Mouse (Mus musculus) neural tube, embryonic 13.5 days (tissue): ENCODE measurements around the gene Gas7. TPM values are rescaled to one million over a fixed set of nuclear protein-coding genes. Genes with fewer than 3 reads are reported as not detected.

ENCODE experiments used
- ATAC-seq: fragments of 200-750 bp; cut with Nextera tagmentation; 2 replicates; pipeline ENCODE4 v1.8.0; 2017; ENCODE audit warnings: low read depth, mild to moderate bottlenecking, moderate TSS enrichment, moderate library complexity
- H3K27ac ChIP-seq: fragments of 300-500 bp; sonication (generic); replicated peaks from 2 replicates; pipeline ENCODE4 v1.5.1; 2015; ENCODE audit warnings: moderate library complexity, mild to moderate bottlenecking, inconsistent platforms
- H3K27me3 ChIP-seq: fragments of 300-500 bp; sonication (generic); 2 replicates; pipeline ENCODE4 v1.6.1; 2015; ENCODE audit warnings: mild to moderate bottlenecking, inconsistent platforms
- H3K36me3 ChIP-seq: fragments of 300-500 bp; sonication (generic); 2 replicates; pipeline ENCODE4 v1.6.1; 2015; ENCODE audit warnings: mild to moderate bottlenecking, inconsistent platforms
- H3K4me1 ChIP-seq: fragments of 300-500 bp; sonication (generic); replicated peaks from 2 replicates; pipeline ENCODE4 v1.6.1; 2015; ENCODE audit warnings: inconsistent platforms
- H3K4me2 ChIP-seq: fragments of 300-500 bp; sonication (generic); 2 replicates; pipeline ENCODE4 v1.6.1; 2015; ENCODE audit warnings: inconsistent platforms, mild to moderate bottlenecking, moderate library complexity
- H3K4me3 ChIP-seq: fragments of 300-500 bp; sonication (generic); 2 replicates; pipeline ENCODE4 v1.5.1; 2015; ENCODE audit warnings: mild to moderate bottlenecking, inconsistent platforms
- H3K9ac ChIP-seq: fragments of 300-500 bp; sonication (generic); 2 replicates; pipeline ENCODE4 v1.6.1; 2015; ENCODE audit warnings: moderate library complexity, mild to moderate bottlenecking, inconsistent platforms
- H3K9me3 ChIP-seq: fragments of 300-500 bp; sonication (generic); 2 replicates; pipeline ENCODE4 v1.6.1; 2016; ENCODE audit warnings: inconsistent platforms
- WGBS: fragments of 180-500 bp; shearing (Covaris S2); methylation state at CpG from one replicate; pipeline ENCODE4 v1.1.7; 2015; 5-methylcytosine and 5-hydroxymethylcytosine counted together
- polyA plus RNA-seq: library from polyadenylated mRNA; unstranded; fragments of >200 nt; fragmentation: Nextera tagmentation; extraction: Ambion mirVana; gene quantifications from 2 replicates; pipeline ENCODE4 v1.2.1, GENCODE M21; 2015

Gas7 gene
- polyA plus RNA-seq, 1 experiment from 2014 or later = 12.8 TPM

GRCm38 (mm10) chr11:67500115-67500514 lies 44.9 kb downstream of the Gas7 start:
- H3K36me3 ChIP-seq = no peaks in the 10 kb centered on the region
- ATAC-seq = no peak
- H3K9ac ChIP-seq = no peak overlapping the region
- no peaks in the 10 kb centered on the region for H3K27me3 ChIP-seq
- H3K4me1 ChIP-seq = no peaks in the 10 kb centered on the region
- H3K27ac ChIP-seq = no peak overlapping the region
- H3K9me3 ChIP-seq = no peaks in the 10 kb centered on the region
- no peak overlapping the region for H3K4me2 ChIP-seq
- WGBS = 93% methylated on average over 2 of the region's 2 CpGs
- no peak overlapping the region for H3K4me3 ChIP-seq

- H3K36me3 ChIP-seq = no peaks in the 10 kb centered on the region
- no peak for ATAC-seq
- H3K4me3 ChIP-seq = no peak overlapping the region
- H3K9me3 ChIP-seq = no peaks in the 10 kb centered on the region
- H3K4me1 ChIP-seq = no peaks in the 10 kb centered on the region
- no peak overlapping the region for H3K4me2 ChIP-seq
- H3K27me3 ChIP-seq = no peaks in the 10 kb centered on the region
- 73% methylated on average over 7 of the region's 7 CpGs for WGBS
- H3K9ac ChIP-seq = no peak overlapping the region
- H3K27ac ChIP-seq = no peak overlapping the region
These were observed 46.4 kb downstream of the Gas7 start for GRCm38 (mm10) chr11:67501468-67502244.

- no peak for ATAC-seq
- H3K4me3 ChIP-seq = no peak overlapping the region
- no peak overlapping the region for H3K9ac ChIP-seq
- H3K9me3 ChIP-seq = no peaks in the 10 kb centered on the region
- no peak overlapping the region for H3K4me2 ChIP-seq
- H3K27ac ChIP-seq = no peak overlapping the region
- H3K27me3 ChIP-seq = no peaks in the 10 kb centered on the region
- 75% methylated on average over 1 of the region's 1 CpGs for WGBS
- H3K36me3 ChIP-seq = no peaks in the 10 kb centered on the region
- H3K4me1 ChIP-seq = no peaks in the 10 kb centered on the region
These were observed 54.1 kb downstream of the Gas7 start for GRCm38 (mm10) chr11:67509219-67509876.

- no peak overlapping the region for H3K4me3 ChIP-seq
- 83% methylated on average over 4 of the region's 4 CpGs for WGBS
- no peak for ATAC-seq
- H3K9me3 ChIP-seq = no peaks in the 10 kb centered on the region
- H3K4me1 ChIP-seq = peaks cover 7% of the 10 kb centered on the region; the same call in 1 of the 2 replicates
- no peak overlapping the region for H3K9ac ChIP-seq
- no peak overlapping the region for H3K27ac ChIP-seq
- H3K4me2 ChIP-seq = no peak overlapping the region
- H3K36me3 ChIP-seq = no peaks in the 10 kb centered on the region
- H3K27me3 ChIP-seq = no peaks in the 10 kb centered on the region
These were observed 55.6 kb downstream of the Gas7 start for GRCm38 (mm10) chr11:67510831-67511230.

GRCm38 (mm10) chr11:67513001-67513400 lies 57.8 kb downstream of the Gas7 start:
- no peaks in the 10 kb centered on the region for H3K27me3 ChIP-seq
- H3K4me2 ChIP-seq = no peak overlapping the region
- no peaks in the 10 kb centered on the region for H3K36me3 ChIP-seq
- no peak overlapping the region for H3K27ac ChIP-seq
- H3K4me3 ChIP-seq = no peak overlapping the region
- no peak overlapping the region for H3K9ac ChIP-seq
- WGBS = 85% methylated on average over 4 of the region's 4 CpGs
- no peak for ATAC-seq
- peaks cover 3% of the 10 kb centered on the region; the same call in 1 of the 2 replicates for H3K9me3 ChIP-seq
- H3K4me1 ChIP-seq = peaks cover 7% of the 10 kb centered on the region; the same call in 1 of the 2 replicates

GRCm38 (mm10) chr11:67514401-67514800 lies 59.2 kb downstream of the Gas7 start:
- 91% methylated on average over 8 of the region's 8 CpGs for WGBS
- peaks cover 7% of the 10 kb centered on the region; the same call in 1 of the 2 replicates for H3K4me1 ChIP-seq

GRCm38 (mm10) chr11:67515020-67515911 lies 60.0 kb downstream of the Gas7 start:
- 68% methylated on average over 5 of the region's 5 CpGs for WGBS
- Histone ChIP-seq H3K4me2 (no peak overlapping the region), H3K4me1 (peaks cover 7% of the 10 kb centered on the region; the same call in 1 of the 2 replicates), H3K27ac (peak overlapping the region; percentile 65), H3K36me3 (no peaks in the 10 kb centered on the region), H3K9ac (no peak overlapping the region), H3K9me3 (peaks cover 3% of the 10 kb centered on the region; the same call in 1 of the 2 replicates), H3K27me3 (no peaks in the 10 kb centered on the region), H3K4me3 (no peak overlapping the region)
- ATAC-seq = no peak

More at GRCm38 (mm10) chr11:67514401-67514800, 59.2 kb downstream of the Gas7 start:
- H3K9ac ChIP-seq = no peak overlapping the region
- no peak overlapping the region for H3K4me3 ChIP-seq
- peaks cover 3% of the 10 kb centered on the region; the same call in 1 of the 2 replicates for H3K9me3 ChIP-seq
- no peak overlapping the region for H3K4me2 ChIP-seq
- ATAC-seq = no peak
- no peaks in the 10 kb centered on the region for H3K27me3 ChIP-seq
- H3K27ac ChIP-seq = no peak overlapping the region
- no peaks in the 10 kb centered on the region for H3K36me3 ChIP-seq

- Histone ChIP-seq H3K27me3 (no peaks in the 10 kb centered on the region), H3K9ac (no peak overlapping the region), H3K4me1 (peaks cover 7% of the 10 kb centered on the region; the same call in 1 of the 2 replicates), H3K4me2 (no peak overlapping the region), H3K27ac (no peak overlapping the region), H3K9me3 (peaks cover 3% of the 10 kb centered on the region; the same call in 1 of the 2 replicates), H3K4me3 (no peak overlapping the region), H3K36me3 (no peaks in the 10 kb centered on the region)
- no peak for ATAC-seq
- WGBS = 72% methylated on average over 3 of the region's 3 CpGs
These were observed 60.7 kb downstream of the Gas7 start for GRCm38 (mm10) chr11:67515912-67516305.

- 68% methylated on average over 2 of the region's 2 CpGs for WGBS
- no peak for ATAC-seq
These were observed 62.5 kb downstream of the Gas7 start for GRCm38 (mm10) chr11:67517748-67518147.

GRCm38 (mm10) chr11:67518985-67519384 lies 63.7 kb downstream of the Gas7 start:
- Histone ChIP-seq H3K27me3 (no peaks in the 10 kb centered on the region), H3K4me3 (no peak overlapping the region), H3K9me3 (peaks cover 3% of the 10 kb centered on the region; the same call in 1 of the 2 replicates), H3K4me1 (peaks cover 11% of the 10 kb centered on the region), H3K4me2 (no peak overlapping the region), H3K9ac (no peak overlapping the region), H3K27ac (no peak overlapping the region), H3K36me3 (no peaks in the 10 kb centered on the region)
- 85% methylated on average over 8 of the region's 8 CpGs for WGBS
- no peak for ATAC-seq

More at GRCm38 (mm10) chr11:67517748-67518147, 62.5 kb downstream of the Gas7 start:
- Histone ChIP-seq H3K4me3 (no peak overlapping the region), H3K36me3 (no peaks in the 10 kb centered on the region), H3K27ac (no peak overlapping the region), H3K4me2 (no peak overlapping the region), H3K4me1 (peaks cover 7% of the 10 kb centered on the region; the same call in 1 of the 2 replicates), H3K9ac (no peak overlapping the region), H3K27me3 (no peaks in the 10 kb centered on the region), H3K9me3 (peaks cover 3% of the 10 kb centered on the region; the same call in 1 of the 2 replicates)

GRCm38 (mm10) chr11:67522671-67523070 lies 67.4 kb downstream of the Gas7 start:
- H3K4me3 ChIP-seq = no peak overlapping the region
- H3K36me3 ChIP-seq = no peaks in the 10 kb centered on the region
- H3K27ac ChIP-seq = no peak overlapping the region
- 78% methylated on average over 2 of the region's 2 CpGs for WGBS
- peaks cover 7% of the 10 kb centered on the region for H3K4me1 ChIP-seq
- no peak overlapping the region for H3K4me2 ChIP-seq
- no peak overlapping the region for H3K9ac ChIP-seq
- no peaks in the 10 kb centered on the region for H3K27me3 ChIP-seq
- ATAC-seq = no peak
- peaks cover 2% of the 10 kb centered on the region; the same call in 1 of the 2 replicates for H3K9me3 ChIP-seq
